In the genomic region with DNA sequence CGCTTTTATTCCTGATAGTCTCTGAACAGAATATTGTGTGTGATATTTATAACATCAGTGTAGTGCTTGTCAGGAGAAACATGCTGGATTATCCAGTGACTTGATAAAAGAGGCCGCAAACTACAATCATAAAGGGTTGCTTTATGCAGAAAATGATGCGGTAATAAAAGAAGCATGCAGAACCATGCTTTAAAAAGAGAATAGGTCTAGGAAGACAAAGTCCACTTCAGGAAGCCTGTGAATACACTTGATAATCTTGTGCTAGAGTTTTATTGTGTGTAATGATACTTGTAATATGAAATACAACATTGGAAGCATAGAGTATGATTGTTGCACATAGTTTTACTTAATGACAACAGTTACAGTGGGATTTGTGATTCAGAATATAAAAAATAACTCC, we compare ENCODE assay signal across 15 mouse cellular contexts.
"Had no signal": no experiment of that assay in that cellular context is flagged by ENCODE, and none has a peak within 500 bp of the region (broad histone marks: within the 10 kb centered on the region; RNA-seq: fewer than 3 reads in every experiment).

No protein-coding gene starts in this region.

- H3K9ac ChIP-seq: neural tube, embryonic 15.5 days; stomach, embryonic 15.5 days had no signal

- H3K27ac ChIP-seq: neural tube, embryonic 15.5 days; stomach, embryonic 15.5 days; stomach, postnatal 0 days had no signal

- H3K4me2 ChIP-seq: neural tube, embryonic 15.5 days; stomach, embryonic 15.5 days had no signal

- DNase-seq: retina, postnatal 1 day; right cerebral cortex, adult 18-20 months; right cerebral cortex, postnatal 14 days; right cerebral cortex, postnatal 25 days; right cerebral cortex, postnatal 4 days; spleen, adult 18-20 months; thymus, adult 18-20 months; thymus, adult 2 months; thymus, postnatal 14 days; thymus, postnatal 25 days; thymus, postnatal 36 days; thymus, postnatal 4 days had no signal

- H3K36me3 ChIP-seq: neural tube, embryonic 15.5 days; stomach, embryonic 15.5 days had no signal

- H3K27me3 ChIP-seq: neural tube, embryonic 15.5 days; stomach, embryonic 15.5 days had no signal

- H3K4me1 ChIP-seq: stomach, embryonic 15.5 days had no signal

- H3K9me3 ChIP-seq: neural tube, embryonic 15.5 days; stomach, embryonic 15.5 days had no signal

- H3K4me3 ChIP-seq: neural tube, embryonic 15.5 days; stomach, embryonic 15.5 days had no signal
